Mouse (Mus musculus) layer of hippocampus, adult 11-12 months (tissue): ENCODE data around the gene Fgd5.

Experiments
- DNase-seq: peaks from one replicate; pipeline ENCODE4 v3.0.0; 2022; ENCODE audit warnings: low spot score

The Fgd5 gene

GRCm38 (mm10) chr6:92010895-92011294, 32.2 kb downstream of the Fgd5 start:
- no peak for DNase-seq

DNA sequence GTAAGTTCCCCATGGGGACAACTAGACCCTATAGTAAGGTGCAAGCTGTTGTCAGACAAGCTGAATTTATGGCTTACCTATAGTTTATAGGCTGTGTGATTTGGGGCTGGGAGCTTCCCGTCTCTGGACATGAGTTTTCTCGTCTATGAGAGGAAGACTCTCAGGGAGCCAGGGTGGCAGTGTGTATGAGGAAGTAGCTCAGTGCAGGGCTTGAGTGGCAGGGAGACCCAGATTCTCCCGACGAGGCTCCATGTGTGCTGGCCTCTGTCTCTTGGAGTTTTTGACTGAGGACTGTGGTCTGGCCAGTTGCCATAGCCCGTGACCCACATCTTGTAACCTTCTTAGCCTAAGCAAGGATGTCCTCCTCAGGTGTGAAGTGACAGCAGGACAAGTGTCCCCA, 33.7 kb downstream of the Fgd5 start:
- DNase-seq, result no peak

- DNase-seq, result no peak
Measured at GRCm38 (mm10) chr6:92013035-92013434, 34.4 kb downstream of the Fgd5 start.

DNA sequence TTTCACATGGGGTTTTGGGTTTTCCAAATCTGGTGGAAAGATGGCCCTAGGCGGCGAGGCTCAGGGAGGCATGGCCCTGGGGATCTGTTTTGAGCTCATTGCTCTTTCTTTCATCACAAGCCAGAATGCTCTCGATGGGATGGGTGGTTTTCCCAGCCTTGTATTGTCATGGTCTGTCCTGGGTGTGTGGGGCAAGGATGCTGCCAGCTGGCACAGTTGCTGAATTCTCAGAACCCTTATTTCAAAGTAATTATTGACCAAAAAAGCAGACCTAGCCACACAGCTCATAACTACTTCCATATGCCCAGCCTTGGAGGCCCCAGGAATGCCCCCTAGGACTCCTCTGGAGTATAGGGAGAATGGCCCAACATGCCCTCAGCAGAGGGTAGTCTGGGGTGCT, 34.9 kb downstream of the Fgd5 start:
- no peak for DNase-seq

DNA sequence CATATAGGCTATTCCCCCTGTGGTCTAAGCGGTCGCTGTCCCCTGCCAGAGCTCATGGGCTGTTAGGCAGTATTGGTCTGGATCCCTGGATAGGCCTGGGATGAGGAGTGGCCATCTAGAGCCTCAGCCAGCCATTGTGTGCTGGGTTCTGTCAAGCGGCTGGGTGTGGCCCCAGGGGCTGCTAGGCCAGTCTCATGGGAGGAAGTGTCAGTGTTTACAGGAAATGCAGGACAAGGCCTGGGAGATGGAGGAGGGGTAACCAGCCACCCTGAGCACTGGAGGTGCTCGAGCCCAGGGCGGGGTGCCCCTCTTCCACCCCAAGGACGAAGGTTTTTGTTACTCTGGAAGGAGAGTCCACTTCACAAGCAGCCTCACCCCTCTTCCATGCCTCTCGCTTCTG, 36.3 kb downstream of the Fgd5 start:
- DNase-seq, result no peak

- no peak for DNase-seq
Measured at GRCm38 (mm10) chr6:92015848-92016247, 37.2 kb downstream of the Fgd5 start.

- no peak for DNase-seq
Measured at GRCm38 (mm10) chr6:92016738-92017137, 38.1 kb downstream of the Fgd5 start.

GRCm38 (mm10) chr6:92018421-92018820, 39.7 kb downstream of the Fgd5 start:
- DNase-seq, result no peak

- no peak for DNase-seq
Measured at GRCm38 (mm10) chr6:92021061-92021460, 42.4 kb downstream of the Fgd5 start.

- DNase-seq, result no peak
Measured at GRCm38 (mm10) chr6:92021506-92021905, 42.8 kb downstream of the Fgd5 start.

GRCm38 (mm10) chr6:92025252-92025651, 46.6 kb downstream of the Fgd5 start:
- no peak for DNase-seq

DNA sequence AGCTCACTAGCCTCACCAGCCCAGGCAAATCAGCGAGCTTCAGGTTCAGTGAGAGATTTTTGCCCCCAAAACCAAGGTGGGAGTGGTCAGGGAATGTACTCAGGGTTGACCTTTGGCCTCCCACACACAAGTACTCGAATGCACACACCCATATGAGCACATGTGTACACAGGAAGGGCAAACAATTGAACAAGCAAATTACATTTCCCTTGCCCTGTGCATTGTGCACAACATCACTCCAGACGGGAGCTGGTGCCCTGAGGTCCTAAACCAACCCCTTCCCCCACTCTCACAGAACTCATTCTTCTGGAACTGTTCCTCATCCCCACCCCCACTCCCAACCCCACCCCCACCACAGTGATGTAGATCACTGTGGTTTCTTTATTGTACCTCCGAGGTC, 48.7 kb downstream of the Fgd5 start:
- no peak for DNase-seq

GRCm38 (mm10) chr6:92030646-92031045, 52.0 kb downstream of the Fgd5 start:
- no peak for DNase-seq

- DNase-seq, result no peak
Measured at GRCm38 (mm10) chr6:92034713-92035112, 56.0 kb downstream of the Fgd5 start.

DNA sequence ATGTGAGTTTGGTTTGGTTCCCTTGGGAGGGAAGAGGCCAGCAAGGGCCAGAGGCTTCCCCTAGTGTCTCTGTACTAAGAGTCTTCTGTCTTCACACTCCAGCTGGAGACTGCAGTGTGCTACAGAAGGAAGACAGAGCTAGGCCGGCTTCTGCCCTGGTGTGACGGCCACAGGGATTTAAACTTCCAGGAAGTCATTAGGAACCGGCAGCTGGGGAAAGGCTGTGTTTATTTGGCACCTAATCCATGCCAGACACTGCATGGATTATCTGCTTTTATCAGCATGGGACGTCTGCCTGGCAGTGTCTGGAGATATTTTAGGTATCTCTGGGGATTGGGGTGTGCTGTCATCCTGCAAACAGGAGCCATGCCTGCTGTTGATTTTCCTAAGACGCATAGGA, 57.7 kb downstream of the Fgd5 start:
- no peak for DNase-seq

DNA sequence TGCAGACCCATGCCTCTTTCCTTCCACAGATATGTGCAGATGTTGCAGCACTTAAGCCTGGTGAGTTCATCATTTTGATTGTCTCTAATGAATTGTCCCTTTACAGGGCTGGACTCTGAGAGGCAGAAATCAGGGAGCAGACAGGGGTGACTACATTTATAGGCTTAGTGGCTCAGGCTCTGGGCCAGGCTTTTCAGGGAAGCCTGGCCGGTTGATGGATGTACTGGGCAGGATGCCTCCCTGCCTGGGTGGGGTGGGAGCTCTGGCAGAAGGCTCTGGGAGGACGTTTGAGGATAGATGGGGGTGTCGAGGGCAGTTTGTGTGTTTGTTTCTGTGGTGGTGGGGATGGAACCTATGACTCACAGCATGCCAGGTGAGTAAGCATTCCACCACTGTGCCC, 59.5 kb downstream of the Fgd5 start:
- no peak for DNase-seq

DNA sequence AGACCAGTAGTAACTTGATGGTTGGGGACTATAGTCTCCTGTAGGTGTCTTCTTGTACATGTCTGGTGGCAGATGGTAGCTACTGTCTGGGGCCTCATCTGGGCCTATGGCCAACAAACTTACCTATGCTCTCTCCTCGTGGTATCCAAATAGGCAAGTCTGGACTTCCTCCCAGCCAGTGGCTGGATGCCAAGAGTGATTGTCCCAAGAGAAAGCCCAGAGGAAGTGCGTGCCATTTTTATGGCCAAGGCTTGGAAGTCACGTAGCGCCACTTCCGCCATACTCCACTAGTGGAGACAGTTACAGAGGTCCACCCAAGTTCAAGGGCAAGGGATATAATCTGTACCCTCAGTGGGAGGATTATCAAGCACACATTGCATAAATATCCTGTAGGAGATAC, 62.6 kb downstream of the Fgd5 start:
- no peak for DNase-seq

DNA sequence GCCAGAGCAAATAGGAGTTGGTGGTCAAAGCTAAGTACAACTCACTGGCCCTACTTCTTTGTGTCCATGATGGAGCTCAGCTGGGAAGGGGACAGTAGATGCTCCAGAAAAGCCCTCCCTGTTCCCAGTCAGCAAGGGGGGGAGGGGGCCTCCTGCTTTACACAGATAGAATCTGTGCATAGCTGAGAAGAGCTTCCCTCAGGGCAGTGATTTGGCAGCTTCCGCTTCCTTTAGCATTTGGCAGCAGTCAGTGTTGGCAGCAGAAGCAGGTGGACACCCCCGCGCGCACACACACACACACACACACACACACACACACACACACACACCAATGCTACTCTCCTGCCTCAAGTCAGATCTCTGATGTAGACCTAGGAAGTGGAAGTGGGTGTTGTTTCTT, 63.4 kb downstream of the Fgd5 start:
- no peak for DNase-seq

DNA sequence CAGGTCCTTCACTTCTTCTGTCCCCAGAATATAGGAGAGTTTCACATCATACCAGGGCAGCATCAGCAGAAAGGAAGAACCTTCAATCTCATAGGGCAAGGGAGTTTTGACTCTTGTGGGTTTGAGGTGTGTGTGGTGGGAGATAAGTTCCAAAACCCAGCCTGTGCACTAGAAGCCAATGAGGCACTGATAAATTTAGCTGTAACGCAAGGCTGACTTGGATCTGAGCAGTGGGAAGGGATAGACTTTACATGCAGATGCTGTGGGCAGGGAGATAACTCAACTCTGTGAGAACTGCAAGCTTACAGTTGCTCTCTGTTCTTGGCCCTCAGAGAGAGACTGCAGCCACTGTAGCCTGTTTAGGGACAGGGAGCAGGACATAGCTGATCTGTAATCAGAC, 64.2 kb downstream of the Fgd5 start:
- DNase-seq, result no peak

DNA sequence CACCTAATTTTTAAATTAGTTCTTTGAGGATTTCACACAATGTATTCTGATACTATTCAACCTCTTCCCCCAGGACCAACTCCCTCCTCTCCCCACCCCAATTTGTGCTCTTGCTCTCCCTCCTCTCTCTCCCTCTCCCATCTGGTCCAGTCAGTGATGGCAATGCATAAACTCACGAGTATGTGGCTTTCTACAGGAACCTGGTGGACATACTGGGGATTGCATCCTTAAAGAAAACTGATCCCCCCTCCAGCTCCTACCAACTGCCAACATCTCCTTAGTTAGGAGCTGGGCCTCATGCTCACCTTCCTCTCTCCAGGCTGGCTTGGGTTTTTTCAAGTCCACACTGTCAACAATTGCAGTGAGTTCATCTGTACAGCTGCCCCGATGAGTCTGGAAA, 79.1 kb downstream of the Fgd5 start:
- no peak for DNase-seq

DNA sequence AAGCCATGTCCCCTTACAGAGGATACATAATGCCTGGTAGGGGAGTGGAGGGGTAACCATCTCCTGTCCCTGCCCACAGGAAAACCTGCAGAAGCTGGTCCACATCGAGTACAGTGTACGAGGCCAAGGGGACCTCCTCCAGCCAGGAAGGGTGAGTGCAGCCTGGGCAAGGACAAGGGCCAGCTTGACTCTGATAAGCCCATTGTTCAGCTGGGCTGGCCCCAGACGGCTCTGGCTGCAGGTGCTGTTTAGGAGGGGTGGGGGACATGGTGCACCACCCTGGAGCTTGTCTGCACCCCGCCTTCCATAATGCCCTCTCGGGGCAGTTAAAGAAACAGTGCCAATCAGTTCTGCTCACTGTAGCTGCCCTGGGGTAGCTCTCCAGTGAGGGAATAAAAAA, 83.0 kb downstream of the Fgd5 start:
- no peak for DNase-seq

GRCm38 (mm10) chr6:92063452-92063851, 84.8 kb downstream of the Fgd5 start:
- DNase-seq, result no peak

DNA sequence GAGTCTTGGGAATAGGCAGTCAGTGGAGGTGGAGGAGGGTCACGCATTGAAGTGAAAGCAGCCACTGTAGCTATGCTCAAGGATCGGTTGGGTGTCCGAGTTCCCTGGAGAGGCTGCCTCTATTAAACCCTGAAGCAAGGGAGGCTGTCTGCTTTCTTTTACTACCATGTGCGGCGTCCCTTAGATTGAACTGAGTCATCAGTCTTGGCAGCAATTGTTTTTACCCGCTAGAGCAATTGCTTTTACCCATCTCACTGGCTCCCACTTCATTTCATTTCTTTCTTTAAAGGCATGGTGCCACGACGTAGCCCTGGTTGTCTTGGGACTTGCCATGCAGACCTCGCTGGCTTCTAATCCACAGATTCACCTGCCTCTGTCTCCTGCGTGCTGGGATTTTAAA, 85.4 kb downstream of the Fgd5 start:
- DNase-seq, result no peak

DNA sequence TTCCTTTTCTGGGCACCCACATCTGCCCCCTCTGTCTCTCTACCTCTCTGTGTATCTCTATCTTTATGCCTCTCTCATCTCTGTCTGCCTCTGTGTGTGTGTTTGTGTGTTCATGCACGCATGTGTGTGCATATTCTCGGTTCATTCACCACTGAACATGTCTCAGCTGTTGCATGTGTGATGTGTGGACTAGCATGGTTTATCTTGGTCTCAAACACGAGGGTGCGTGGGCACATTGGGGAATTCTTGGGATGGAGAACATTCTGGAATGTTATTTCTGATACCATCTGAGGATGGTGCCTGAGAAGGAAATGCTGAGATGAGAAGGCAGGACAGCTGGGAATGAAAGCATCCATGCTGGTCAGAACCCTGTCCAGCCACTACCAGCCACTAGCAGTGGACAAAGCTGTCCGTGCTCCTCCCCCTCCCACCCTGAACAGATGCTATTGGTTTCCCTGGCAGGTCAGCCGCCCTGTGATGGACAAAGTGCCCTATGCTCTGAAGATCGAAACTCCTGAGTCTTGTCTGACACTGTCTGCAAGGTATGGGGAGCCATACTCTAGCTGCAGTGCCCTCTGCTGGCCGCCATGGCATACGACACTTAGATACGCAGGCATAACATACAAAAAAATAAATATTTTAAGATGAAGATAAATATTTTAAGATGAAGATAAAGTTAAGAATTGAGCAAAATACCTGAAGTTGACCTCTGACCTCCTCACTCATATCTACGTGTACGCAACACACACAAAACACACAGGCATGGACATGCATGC, 87.2 kb downstream of the Fgd5 start:
- peak; percentile 38 for DNase-seq
